Mouse (Mus musculus): ENCODE data around the gene Cend1.

DNA sequence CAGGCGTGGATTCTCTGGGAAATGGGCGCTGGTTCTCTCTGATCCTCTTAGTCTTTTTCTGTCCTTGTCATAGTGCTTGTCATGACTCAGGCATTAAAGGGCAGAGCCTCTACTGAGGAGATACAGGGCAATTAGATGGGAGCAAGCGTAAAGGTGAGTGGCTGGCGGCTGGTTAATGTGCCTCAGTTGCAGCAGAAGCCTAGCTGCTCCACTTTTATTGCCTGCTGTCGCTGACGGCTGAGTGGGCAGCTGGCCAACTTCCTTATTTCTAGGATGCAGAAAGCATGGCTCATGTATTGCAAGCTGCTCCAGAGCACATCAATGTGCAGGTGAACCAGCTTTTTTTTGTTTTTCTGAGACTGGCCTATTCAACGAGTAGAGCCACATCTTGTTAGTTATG, 10.3 kb downstream of the Cend1 start:
- TF ChIP-seq POLR2A (IDR thresholded peaks at IDR 0.05; ENCODE audit: low read depth, low read length) (no peak), CTCF (conservative IDR thresholded peaks at IDR 0.05; ENCODE audit: insufficient read depth, insufficient read length, low read depth, low read length) (no peak)

Measured in kidney, adult 2 months (tissue).